Mouse (Mus musculus) spleen, adult 2 months (tissue): ENCODE measurements around the gene A930033H14Rik.

Experiments used
- CTCF ChIP-seq: fragments of 200-500 bp; IDR thresholded peaks from 2 replicates; pipeline ENCODE4 v1.5.1; 2011; ENCODE audit warnings: mild to moderate bottlenecking, inconsistent platforms; ENCODE audit not compliant: insufficient read depth, insufficient read length, insufficient replicate concordance; ENCODE audit errors: extremely low read depth
- POLR2A ChIP-seq: fragments of 200-500 bp; IDR thresholded peaks from 2 replicates; pipeline ENCODE4 v1.6.1; 2011; ENCODE audit warnings: low read depth, low read length, inconsistent platforms

DNA sequence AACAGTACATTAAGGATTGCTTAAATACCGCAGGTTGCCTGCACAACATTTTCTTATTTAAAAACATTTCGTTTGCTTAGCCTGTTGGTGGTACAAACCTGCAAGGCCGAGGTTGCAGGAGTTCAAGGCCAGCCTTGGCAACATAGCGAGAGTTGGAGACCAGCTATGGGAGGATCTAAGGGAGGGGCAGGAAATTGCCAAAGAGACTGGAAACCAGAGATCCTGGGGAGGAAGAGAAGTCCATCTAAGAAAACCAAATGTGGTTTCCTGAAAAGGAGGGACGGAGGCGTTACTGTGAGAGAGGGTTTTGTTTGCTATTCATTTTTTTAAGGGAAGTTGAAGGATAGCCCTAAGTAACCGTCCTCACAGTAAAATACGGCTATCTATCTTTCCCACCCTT lies 1.3 kb downstream of the A930033H14Rik start:
- TF ChIP-seq POLR2A = no peak
- no peak for TF ChIP-seq CTCF
